In genomic region chr2:102622176-102622575, GRCm38 (mm10) we compare ENCODE assay signal across 18 mouse cellular contexts. TPM values are rescaled to one million over a fixed set of nuclear protein-coding genes. Genes with fewer than 3 reads are reported as not detected.
"Had no signal": no experiment of that assay in that cellular context is flagged by ENCODE, and none has a peak within 500 bp of the region (broad histone marks: within the 10 kb centered on the region; RNA-seq: fewer than 3 reads in every experiment).

No protein-coding gene starts in this region.

- H3K27ac ChIP-seq: lung, embryonic 15.5 days; macrophage; midbrain, embryonic 13.5 days; midbrain, embryonic 15.5 days; neural tube, embryonic 12.5 days; stomach, embryonic 15.5 days; stomach, postnatal 0 days had no signal

- H3K4me3 ChIP-seq: lung, embryonic 15.5 days; megakaryocyte, embryonic 14.5 days; midbrain, embryonic 13.5 days; midbrain, embryonic 15.5 days; neural tube, embryonic 12.5 days; stomach, embryonic 15.5 days had no signal

- DNase-seq: lung, adult 2 months; lung, postnatal 14 days; lung, postnatal 36 days; right cerebral cortex, postnatal 14 days; thymus, adult 2 months; thymus, postnatal 14 days; thymus, postnatal 36 days had no signal

RNA-seq across cellular contexts. Expression of gene Slc1a2, which starts 36.3 kb away (rescaled TPM):
- total RNA-seq: megakaryocyte progenitor cell, adult 5-6 weeks; monocyte, adult 5-6 weeks; neutrophil, adult 5-6 weeks had no signal
